Mouse (Mus musculus) myocyte (in vitro differentiated cells): ENCODE results near the gene Fam170b.

ENCODE experiments used
- E2F4 ChIP-seq: IDR thresholded peaks from one replicate; pipeline ENCODE4 v1.6.1; 2011; ENCODE audit warnings: mild to moderate bottlenecking, control low read depth, moderate library complexity; ENCODE audit not compliant: insufficient read depth
- MAX ChIP-seq: IDR thresholded peaks from one replicate; pipeline ENCODE4 v1.6.1; 2011; ENCODE audit warnings: low read depth, mild to moderate bottlenecking, control low read depth
- MYOG ChIP-seq, 3 experiments: IDR thresholded peaks; one replicate each; pipeline ENCODE4 v1.6.1; 2011; ENCODE audit warnings: control low read depth in 2 of 3, low read depth in 2 of 3, mild to moderate bottlenecking in 2 of 3; ENCODE audit not compliant: insufficient read length in 2 of 3, control insufficient read depth in 1 of 3, insufficient read depth in 1 of 3
- POLR2A ChIP-seq: IDR thresholded peaks from one replicate; pipeline ENCODE4 v1.6.1; 2011; ENCODE audit warnings: low read depth, mild to moderate bottlenecking, control low read depth, moderate library complexity; ENCODE audit not compliant: insufficient read length
- USF1 ChIP-seq: IDR thresholded peaks from one replicate; pipeline ENCODE4 v1.6.1; 2011; ENCODE audit warnings: low read depth, mild to moderate bottlenecking, control low read depth, moderate library complexity

GRCm38 (mm10) chr14:32835596-32835995, 1.8 kb downstream of the Fam170b start:
- no peak for TF ChIP-seq POLR2A
- TF ChIP-seq E2F4 = no peak
- no peak for TF ChIP-seq USF1
- no peak for TF ChIP-seq MYOG (IDR thresholded peaks at IDR 0.05; ENCODE audit: control insufficient read depth in 1 of 3, insufficient read depth in 1 of 3, insufficient read length in 2 of 3, low read depth in 2 of 3)
- no peak for TF ChIP-seq MAX
